Mouse (Mus musculus) midbrain, postnatal 0 days (tissue): ENCODE results near the gene Sft2d2. TPM values are rescaled to one million over a fixed set of nuclear protein-coding genes. Genes with fewer than 3 reads are reported as not detected.

Experiments
- ATAC-seq: fragments of 200-750 bp; cut with Nextera tagmentation; 2 replicates; pipeline ENCODE4 v1.8.0; 2017; ENCODE audit warnings: moderate number of reproducible peaks, mild to moderate bottlenecking, moderate TSS enrichment, moderate library complexity; ENCODE audit not compliant: low FRiP score
- DNase-seq: peaks from one replicate; pipeline ENCODE4 v3.0.0-alpha.2; 2015; ENCODE audit warnings: low spot score
- H3K27ac ChIP-seq: fragments of 300-500 bp; sonication (generic); 2 replicates; pipeline ENCODE4 v1.5.1; 2014; ENCODE audit warnings: low read depth, mild to moderate bottlenecking, low read length, mixed read lengths
- H3K27me3 ChIP-seq: fragments of 300-500 bp; sonication (generic); 2 replicates; pipeline ENCODE4 v1.6.1; 2014; ENCODE audit warnings: low read length, control low read depth, mixed read lengths; ENCODE audit not compliant: insufficient read depth
- H3K36me3 ChIP-seq: fragments of 300-500 bp; sonication (generic); 2 replicates; pipeline ENCODE4 v1.6.1; 2014; ENCODE audit warnings: low read length, control low read depth, mixed read lengths; ENCODE audit not compliant: insufficient read depth
- H3K4me1 ChIP-seq: fragments of 300-500 bp; sonication (generic); 2 replicates; pipeline ENCODE4 v1.6.1; 2014; ENCODE audit warnings: mild to moderate bottlenecking, control low read depth, antibody characterized with exemption, low read length, mixed read lengths; ENCODE audit not compliant: insufficient read depth
- H3K4me2 ChIP-seq: fragments of 300-500 bp; sonication (generic); 2 replicates; pipeline ENCODE4 v1.6.1; 2014; ENCODE audit warnings: low read depth, mild to moderate bottlenecking, low read length, mixed read lengths; ENCODE audit not compliant: poor library complexity, severe bottlenecking
- H3K4me3 ChIP-seq: fragments of 300-500 bp; sonication (generic); 2 replicates; pipeline ENCODE4 v1.5.1; 2014; ENCODE audit warnings: low read depth, mild to moderate bottlenecking, low read length, moderate library complexity
- H3K9ac ChIP-seq: fragments of 300-500 bp; sonication (generic); replicated peaks from 2 replicates; pipeline ENCODE4 v1.6.1; 2014; ENCODE audit warnings: mild to moderate bottlenecking, low read length, moderate library complexity, mixed read lengths; ENCODE audit not compliant: poor library complexity, severe bottlenecking
- H3K9me3 ChIP-seq: fragments of 300-500 bp; sonication (generic); 2 replicates; pipeline ENCODE4 v1.6.1; 2016; ENCODE audit warnings: low read length, control low read depth
- CTCF ChIP-seq: IDR thresholded peaks from 2 replicates; pipeline ENCODE4 v1.5.1; 2016; ENCODE audit warnings: antibody characterized with exemption, mild to moderate bottlenecking
- WGBS: fragments of 180-500 bp; shearing (Covaris S2); extraction: QIAGEN DNeasy Blood & Tissue Kit; methylation state at CpG from one replicate; pipeline ENCODE4 v1.1.7; 2014; 5-methylcytosine and 5-hydroxymethylcytosine counted together
- polyA plus RNA-seq: library from polyadenylated mRNA; unstranded; fragments of >200 nt; fragmentation: Nextera tagmentation; extraction: Ambion mirVana; gene quantifications from 2 replicates; pipeline ENCODE4 v1.2.1, GENCODE M21; 2015
- total RNA-seq: library from RNA; depleted of rRNA; stranded (reverse); fragments of >200 nt; gene quantifications from 2 replicates; pipeline ENCODE4 v1.2.3, GENCODE M21; 2014

The Sft2d2 gene
- total and polyA plus RNA-seq, 2 experiments from 2014 or later = 3.8 to 11.0 TPM

GRCm38 (mm10) chr1:165193426-165193825 lies 812 bp downstream of the Sft2d2 start:
- no peak for DNase-seq
- H3K9ac ChIP-seq = no peak overlapping the region
- H3K4me1 ChIP-seq = no peaks in the 10 kb centered on the region
- no peak overlapping the region for H3K27ac ChIP-seq
- H3K4me3 ChIP-seq = peak overlapping the region; percentile 67
- no peaks in the 10 kb centered on the region for H3K27me3 ChIP-seq
- H3K36me3 ChIP-seq = no peaks in the 10 kb centered on the region
- no peaks in the 10 kb centered on the region for H3K9me3 ChIP-seq
- WGBS = 22% methylated on average over 7 of the region's 7 CpGs
- ATAC-seq = no peak
- TF ChIP-seq CTCF = no peak
- peak overlapping the region; percentile 97 for H3K4me2 ChIP-seq

GRCm38 (mm10) chr1:165192714-165193264 lies 1.4 kb downstream of the Sft2d2 start:
- peak overlapping the region; percentile 97; the same call in 1 of the 2 replicates for H3K4me2 ChIP-seq
- H3K27me3 ChIP-seq = no peaks in the 10 kb centered on the region
- ATAC-seq = no peak
- no peak overlapping the region for H3K4me3 ChIP-seq
- WGBS = 83% methylated on average over 10 of the region's 10 CpGs
- no peaks in the 10 kb centered on the region for H3K36me3 ChIP-seq
- no peak overlapping the region for H3K27ac ChIP-seq
- H3K9ac ChIP-seq = no peak overlapping the region
- TF ChIP-seq CTCF = no peak
- no peaks in the 10 kb centered on the region for H3K9me3 ChIP-seq
- H3K4me1 ChIP-seq = 0 out of 2 replicates have a peak, but pooled peaks cover 2% of the 10 kb centered on the region
- no peak for DNase-seq

DNA sequence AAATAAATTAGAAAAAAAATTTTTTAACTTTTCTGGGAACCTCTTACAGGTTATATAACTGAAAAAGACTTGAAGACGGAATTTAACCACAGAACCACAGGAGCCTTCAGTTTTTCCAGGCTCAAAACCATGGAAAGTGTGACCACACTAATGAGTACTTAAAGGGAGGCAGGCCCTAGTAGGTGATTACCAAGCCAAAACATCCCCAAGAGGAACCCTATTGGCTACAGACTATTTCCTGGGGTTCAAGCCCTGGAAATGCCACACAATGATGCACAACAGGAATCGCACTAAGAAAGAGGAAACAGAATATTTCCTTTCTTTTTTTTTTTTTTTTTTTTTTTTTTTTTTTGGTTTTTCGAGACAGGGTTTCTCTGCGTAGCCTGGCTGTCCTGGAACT lies 2.1 kb downstream of the Sft2d2 start:
- Histone ChIP-seq H3K9me3 (no peaks in the 10 kb centered on the region), H3K36me3 (no peaks in the 10 kb centered on the region), H3K27me3 (no peaks in the 10 kb centered on the region), H3K27ac (no peak overlapping the region), H3K4me1 (0 out of 2 replicates have a peak, but pooled peaks cover 3% of the 10 kb centered on the region), H3K4me3 (no peak overlapping the region), H3K4me2 (no peak overlapping the region), H3K9ac (no peak overlapping the region)
- DNase-seq (no peak), ATAC-seq (no peak)
- WGBS = 87% methylated on average over 4 of the region's 4 CpGs
- TF ChIP-seq CTCF = no peak

GRCm38 (mm10) chr1:165191611-165192010 lies 2.6 kb downstream of the Sft2d2 start:
- H3K27me3 ChIP-seq = no peaks in the 10 kb centered on the region
- 46% methylated on average over 13 of the region's 13 CpGs for WGBS
- H3K36me3 ChIP-seq = no peaks in the 10 kb centered on the region
- H3K9ac ChIP-seq = no peak overlapping the region
- no peaks in the 10 kb centered on the region for H3K9me3 ChIP-seq
- DNase-seq (peak; percentile 17), ATAC-seq (no peak)
- H3K4me3 ChIP-seq = no peak overlapping the region
- H3K27ac ChIP-seq = no peak overlapping the region
- 0 out of 2 replicates have a peak, but pooled peaks cover 3% of the 10 kb centered on the region for H3K4me1 ChIP-seq
- H3K4me2 ChIP-seq = no peak overlapping the region
- no peak for TF ChIP-seq CTCF

DNA sequence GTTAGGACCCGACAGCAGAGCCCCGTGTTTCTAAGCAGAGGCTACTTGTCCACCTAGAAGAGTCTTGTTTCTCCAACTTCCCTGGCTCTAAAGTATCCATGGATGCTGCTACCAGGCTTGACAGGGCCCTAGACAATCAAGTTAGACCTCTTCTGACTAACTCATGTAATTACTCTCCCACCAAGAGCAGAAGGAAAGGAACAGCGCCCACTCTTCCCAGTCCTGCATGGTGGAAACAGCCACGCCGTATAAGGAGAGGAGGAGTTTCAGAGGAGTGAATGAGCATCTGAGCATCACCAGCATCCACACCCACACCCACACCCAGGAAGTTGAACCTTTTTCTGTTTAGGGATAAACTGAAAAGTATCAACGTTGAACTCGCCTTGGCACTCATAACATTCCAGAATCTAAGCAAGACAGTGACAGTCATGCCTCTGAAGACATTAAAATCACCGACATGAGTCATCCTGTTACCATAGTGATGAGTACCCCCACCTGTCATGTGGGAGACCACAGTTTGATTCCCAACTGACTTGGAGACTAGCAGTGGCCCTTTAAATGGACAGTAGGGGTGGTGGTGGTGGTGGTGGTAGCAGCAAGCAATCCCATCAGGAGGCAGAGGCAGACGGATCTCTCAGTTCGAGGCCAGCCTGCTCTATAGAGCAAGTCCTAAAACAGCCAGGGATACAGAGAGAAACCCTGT lies 3.5 kb downstream of the Sft2d2 start:
- H3K9me3 ChIP-seq = no peaks in the 10 kb centered on the region
- no peak for TF ChIP-seq CTCF
- no peak for DNase-seq
- no peak for ATAC-seq
- no peaks in the 10 kb centered on the region for H3K36me3 ChIP-seq
- no peak overlapping the region for H3K27ac ChIP-seq
- H3K4me2 ChIP-seq = no peak overlapping the region
- H3K4me1 ChIP-seq = 0 out of 2 replicates have a peak, but pooled peaks cover 3% of the 10 kb centered on the region
- H3K4me3 ChIP-seq = no peak overlapping the region
- H3K9ac ChIP-seq = no peak overlapping the region
- H3K27me3 ChIP-seq = no peaks in the 10 kb centered on the region
- WGBS = 88% methylated on average over 10 of the region's 10 CpGs

- H3K9ac ChIP-seq = no peak overlapping the region
- H3K9me3 ChIP-seq = no peaks in the 10 kb centered on the region
- H3K4me3 ChIP-seq = no peak overlapping the region
- H3K4me1 ChIP-seq = 0 out of 2 replicates have a peak, but pooled peaks cover 3% of the 10 kb centered on the region
- no peak for DNase-seq
- ATAC-seq = no peak
- H3K36me3 ChIP-seq = no peaks in the 10 kb centered on the region
- no peak overlapping the region for H3K27ac ChIP-seq
- no peak for TF ChIP-seq CTCF
- 75% methylated on average over 6 of the region's 6 CpGs for WGBS
- no peaks in the 10 kb centered on the region for H3K27me3 ChIP-seq
- H3K4me2 ChIP-seq = no peak overlapping the region
Observed at GRCm38 (mm10) chr1:165190068-165190467, 4.2 kb downstream of the Sft2d2 start.
